Mouse (Mus musculus): Measurements from ENCODE around the gene Btbd11.

Gene Btbd11

GRCm38 (mm10) chr10:85420851-85421628, 34.4 kb downstream of the Btbd11 start:
- no peak for DNase-seq (ENCODE audit: low spot score)

GRCm38 (mm10) chr10:85421629-85422012, 35.0 kb downstream of the Btbd11 start:
- DNase-seq (ENCODE audit: low spot score): no peak

GRCm38 (mm10) chr10:85425756-85426155, 39.1 kb downstream of the Btbd11 start:
- no peak for DNase-seq (ENCODE audit: low spot score)

- DNase-seq (ENCODE audit: low spot score): no peak
These were observed 50.6 kb downstream of the Btbd11 start for GRCm38 (mm10) chr10:85437217-85437616.

DNA sequence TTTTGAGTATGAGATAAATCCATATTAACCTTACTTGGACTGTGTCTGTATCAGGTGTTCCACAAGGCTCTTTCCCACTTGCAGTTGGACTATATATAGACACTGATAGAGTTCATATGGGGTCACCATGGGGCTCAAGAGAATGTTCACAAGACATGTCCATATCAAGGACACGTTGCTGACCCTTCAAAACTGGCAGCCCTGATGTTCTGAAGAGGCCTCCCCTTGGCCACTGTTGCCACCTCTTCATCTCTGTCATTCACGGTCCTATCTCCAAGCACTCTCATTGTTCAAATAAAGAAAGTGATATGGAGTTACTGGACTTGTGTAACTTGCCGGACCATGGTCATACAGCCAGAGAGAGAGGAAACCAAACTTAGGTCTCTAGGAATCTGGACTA, 56.8 kb downstream of the Btbd11 start:
- DNase-seq (ENCODE audit: low spot score): no peak

GRCm38 (mm10) chr10:85445891-85446290, 59.3 kb downstream of the Btbd11 start:
- no peak for DNase-seq (ENCODE audit: low spot score)

DNA sequence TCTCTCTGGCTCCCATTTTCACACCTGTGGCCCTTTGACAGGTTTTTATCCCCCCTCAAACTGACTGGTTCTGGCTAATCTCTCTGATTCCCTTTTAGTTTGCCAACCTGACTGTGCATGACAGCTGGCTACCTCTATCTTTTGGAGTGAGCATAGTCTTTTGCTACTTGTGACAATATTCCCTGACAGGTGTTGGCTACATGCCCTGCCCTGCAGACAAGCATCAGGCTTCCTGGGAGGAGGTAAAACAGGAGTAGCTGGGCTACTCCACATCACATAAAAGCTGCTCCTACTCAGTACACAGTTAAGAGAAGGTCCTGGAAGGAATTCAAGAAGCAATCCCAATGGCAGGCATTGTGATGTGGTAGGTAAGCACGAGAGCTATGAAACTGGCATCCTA, 60.1 kb downstream of the Btbd11 start:
- no peak for DNase-seq (ENCODE audit: low spot score)

DNA sequence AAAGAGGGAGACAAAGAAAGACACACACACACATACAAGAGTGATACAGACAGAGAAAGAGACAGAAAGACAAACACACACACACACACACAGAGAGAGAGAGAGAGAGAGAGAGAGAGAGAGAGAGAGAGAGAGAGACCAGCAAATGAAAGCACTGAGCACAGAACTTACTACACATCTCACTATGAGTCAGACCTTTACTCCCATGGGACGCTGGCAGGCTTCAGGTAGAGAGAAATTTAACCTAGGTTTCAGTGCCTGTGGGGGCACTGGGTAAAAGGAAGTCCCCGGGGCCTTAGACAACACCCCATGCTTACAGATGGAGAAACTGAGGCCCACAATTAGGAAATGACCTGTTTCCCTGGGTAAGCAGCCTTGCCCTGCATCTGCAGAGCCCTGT, 61.3 kb downstream of the Btbd11 start:
- no peak for DNase-seq (ENCODE audit: low spot score)

GRCm38 (mm10) chr10:85451629-85452368, 65.2 kb downstream of the Btbd11 start:
- DNase-seq (ENCODE audit: low spot score): no peak

DNA sequence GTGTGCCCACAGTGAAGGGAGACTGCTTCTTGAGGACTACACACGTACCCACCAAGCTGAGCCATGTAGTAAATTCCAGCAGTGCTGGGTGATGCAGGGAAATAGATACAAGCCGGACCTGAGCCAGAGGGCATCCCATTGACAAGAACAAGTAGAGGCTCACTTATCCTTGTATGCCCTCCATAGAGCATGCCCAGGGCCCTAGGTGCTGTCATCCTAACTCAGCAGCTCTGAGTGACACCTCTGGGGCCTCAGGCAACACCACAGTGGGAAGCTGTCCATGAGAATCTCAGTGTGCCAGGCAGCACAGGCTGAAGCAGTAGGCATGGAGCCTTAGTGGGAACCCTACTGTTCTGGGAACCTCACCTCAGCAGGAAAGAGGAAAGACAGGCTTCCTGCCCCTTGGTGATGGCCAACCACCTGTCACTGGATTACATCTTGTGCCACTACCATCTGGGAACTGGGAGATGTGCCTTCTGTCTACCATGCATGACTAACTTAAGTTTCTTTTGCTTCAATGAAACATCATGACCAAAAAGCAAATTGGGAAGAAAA, 66.7 kb downstream of the Btbd11 start:
- no peak for DNase-seq (ENCODE audit: low spot score)

DNA sequence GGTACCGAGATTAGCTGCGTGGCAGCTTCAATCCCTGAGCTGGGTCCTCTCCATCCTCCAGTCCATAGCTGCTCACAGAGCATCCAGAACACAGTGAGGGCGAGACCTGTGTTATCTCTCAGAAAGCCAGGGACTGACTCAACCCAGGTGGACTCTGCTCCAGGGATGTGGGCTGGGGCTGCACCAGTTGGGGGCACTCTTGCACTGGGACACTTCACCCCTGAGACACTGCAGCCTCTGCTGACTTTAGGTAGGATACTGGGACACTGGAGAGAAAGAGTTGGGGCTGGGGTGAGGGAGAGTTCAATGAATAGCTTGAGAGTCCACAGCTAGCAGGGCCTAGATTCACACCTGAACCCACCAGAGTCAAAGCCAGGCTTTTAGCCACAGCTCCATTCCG, 69.4 kb downstream of the Btbd11 start:
- DNase-seq (ENCODE audit: low spot score): no peak

- DNase-seq (ENCODE audit: low spot score): peak; percentile 5
These were observed 72.2 kb downstream of the Btbd11 start for GRCm38 (mm10) chr10:85458744-85459344.

- no peak for DNase-seq (ENCODE audit: low spot score)
These were observed 74.1 kb downstream of the Btbd11 start for GRCm38 (mm10) chr10:85460736-85461135.

DNA sequence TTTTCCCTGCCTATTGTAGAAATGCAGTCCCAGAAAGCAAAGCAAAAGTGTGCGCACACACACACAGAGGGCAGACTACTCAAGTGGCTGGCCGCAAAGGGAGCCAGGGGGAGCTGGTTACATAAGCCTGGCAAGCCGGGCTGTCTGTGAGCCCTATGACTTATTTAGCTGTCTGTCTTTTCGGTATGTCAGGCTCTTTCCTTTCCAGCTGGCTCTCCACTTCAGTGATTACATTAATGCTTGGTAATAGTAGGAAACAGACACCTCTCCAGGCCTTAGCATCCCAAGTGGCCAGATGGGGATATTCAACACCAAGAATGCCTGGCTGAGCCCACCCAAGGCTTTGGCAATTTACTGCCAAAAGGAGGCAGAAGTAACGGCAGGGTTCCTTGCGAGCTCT, 77.5 kb downstream of the Btbd11 start:
- DNase-seq (ENCODE audit: low spot score): no peak

DNA sequence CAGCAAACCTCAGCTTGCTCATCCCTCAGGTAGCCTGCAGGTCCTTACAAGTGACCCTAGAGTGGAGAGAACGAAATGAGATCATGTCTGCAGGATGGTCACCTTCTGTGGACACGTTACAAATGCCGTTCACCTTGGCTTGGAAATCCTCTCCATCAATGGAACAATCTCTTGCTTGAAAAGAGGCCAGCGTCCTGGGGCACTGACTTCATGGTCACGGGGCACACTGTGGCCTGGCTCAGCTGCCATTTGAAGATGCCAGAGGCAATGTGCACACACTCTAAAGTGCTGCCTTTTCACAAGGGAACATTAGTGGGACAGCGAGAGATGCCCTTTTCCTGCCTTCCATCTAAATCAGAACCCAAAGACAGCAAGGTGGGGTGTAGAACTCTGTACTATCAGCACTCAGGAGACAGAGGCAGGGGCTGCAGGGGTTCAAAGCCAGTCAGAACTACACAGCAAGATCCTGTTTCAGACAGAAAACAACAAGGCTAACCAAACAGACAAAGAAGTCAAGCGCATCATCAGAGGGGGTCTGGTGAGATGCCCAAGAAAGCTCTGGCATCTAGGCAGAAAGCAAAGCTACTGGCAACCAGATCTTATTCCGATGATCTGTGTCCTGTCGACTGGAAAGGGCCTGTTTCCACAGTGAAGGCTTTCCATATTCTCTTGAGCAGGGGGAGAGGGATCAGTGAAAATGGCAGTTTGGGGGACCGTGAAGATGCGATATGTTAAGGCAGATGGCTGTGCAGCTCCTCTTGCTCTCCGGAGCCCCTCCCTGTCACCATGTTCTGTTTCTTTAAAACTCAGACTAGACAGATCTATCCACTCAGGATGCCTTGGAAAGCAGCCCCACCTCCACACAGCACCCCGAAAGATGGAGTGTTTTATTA, 79.1 kb downstream of the Btbd11 start:
- no peak for DNase-seq (ENCODE audit: low spot score)

DNA sequence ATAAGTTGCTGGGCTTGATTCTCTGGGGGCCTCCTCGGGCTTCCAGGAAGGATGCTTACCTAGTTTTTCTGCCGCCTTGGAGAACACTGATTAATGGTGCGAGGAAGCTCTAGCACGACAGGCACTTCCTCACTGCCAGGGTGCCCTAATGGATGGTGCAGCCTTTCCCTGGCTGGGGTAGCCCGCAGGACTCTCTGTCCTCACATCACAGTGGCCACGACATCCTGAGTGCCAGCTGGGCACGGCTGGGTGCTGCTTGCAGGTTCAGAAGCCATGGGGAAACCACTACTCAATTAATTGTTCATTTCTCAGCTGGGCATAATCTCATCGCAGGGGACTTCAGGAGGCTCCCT, 79.8 kb downstream of the Btbd11 start:
- no peak for DNase-seq (ENCODE audit: low spot score)

DNA sequence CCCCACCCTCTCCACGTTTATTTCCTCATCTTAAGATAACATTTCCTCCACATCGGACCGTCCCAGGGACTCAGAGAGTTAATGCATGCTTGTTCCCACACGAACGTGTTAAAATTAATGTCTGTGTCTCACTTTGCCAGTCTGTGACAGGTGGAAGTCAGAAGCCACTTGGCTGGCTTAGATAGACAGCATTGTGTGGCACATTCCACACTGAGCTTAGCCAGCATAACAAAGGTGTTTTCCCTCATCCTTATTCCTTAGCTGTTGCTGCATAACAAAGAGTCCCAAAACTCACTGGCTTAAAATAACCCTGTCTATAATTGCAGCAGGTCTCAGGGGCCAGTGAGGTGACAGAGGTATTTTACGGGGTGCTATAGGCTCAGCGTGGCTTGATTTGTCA, 80.8 kb downstream of the Btbd11 start:
- DNase-seq (ENCODE audit: low spot score): no peak

DNA sequence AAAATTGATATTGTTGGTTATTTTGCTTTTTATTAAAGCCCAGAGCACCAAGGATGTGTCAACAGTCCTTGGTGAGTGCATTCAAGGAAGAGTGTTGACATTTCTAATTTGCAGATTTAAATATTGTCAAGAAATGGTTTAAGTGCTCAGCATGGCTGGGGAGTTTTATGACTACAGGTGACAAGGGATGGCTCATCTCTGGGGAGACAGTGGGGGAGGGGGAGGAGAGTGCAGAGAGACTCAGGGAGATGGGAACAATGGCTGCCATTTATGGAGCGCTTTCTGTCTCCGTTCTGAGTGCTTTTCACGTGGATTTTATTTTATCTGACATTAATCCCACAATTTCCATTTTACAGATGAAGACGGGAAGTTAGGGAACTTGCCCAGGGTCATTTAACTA, 81.9 kb downstream of the Btbd11 start:
- DNase-seq (ENCODE audit: low spot score): no peak

DNA sequence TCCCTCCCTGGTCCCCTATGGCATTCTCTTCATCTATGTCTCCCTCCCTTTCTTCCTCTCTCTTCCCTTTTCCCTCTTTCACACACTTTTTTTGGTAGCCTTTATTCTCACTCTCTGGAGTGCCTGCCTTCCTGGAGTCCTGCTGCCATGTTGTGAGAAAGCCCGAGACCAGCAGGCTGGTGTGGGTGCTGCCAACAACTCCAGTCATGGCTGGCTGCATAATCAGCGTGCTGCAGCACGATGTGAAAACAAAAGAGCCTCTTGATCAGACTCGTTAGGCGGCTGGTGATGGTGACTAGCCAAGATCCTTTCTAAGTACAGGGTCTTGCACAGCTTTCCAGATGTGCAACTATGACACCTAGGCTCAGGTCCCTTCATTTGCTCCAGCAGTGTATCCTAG, 82.7 kb downstream of the Btbd11 start:
- DNase-seq (ENCODE audit: low spot score): no peak

DNA sequence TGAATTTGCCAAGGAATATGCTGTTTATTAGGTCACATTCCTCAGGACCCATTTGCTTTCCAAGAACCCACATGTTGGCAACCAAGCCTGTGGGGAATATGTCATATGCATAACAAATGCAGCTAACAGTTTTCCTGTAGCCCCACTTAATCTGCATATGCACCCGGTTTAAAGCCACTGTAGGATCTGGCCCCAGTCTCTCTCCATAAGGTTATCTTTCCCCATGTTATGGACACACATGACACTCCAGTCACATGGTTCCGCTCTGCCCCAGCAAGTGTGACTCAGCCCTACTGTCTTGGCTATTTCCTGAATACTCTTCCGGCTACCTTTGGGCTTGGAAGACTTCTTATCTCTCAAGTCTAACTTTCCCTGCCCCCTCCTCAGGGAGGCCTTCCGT, 86.7 kb downstream of the Btbd11 start:
- no peak for DNase-seq (ENCODE audit: low spot score)

DNA sequence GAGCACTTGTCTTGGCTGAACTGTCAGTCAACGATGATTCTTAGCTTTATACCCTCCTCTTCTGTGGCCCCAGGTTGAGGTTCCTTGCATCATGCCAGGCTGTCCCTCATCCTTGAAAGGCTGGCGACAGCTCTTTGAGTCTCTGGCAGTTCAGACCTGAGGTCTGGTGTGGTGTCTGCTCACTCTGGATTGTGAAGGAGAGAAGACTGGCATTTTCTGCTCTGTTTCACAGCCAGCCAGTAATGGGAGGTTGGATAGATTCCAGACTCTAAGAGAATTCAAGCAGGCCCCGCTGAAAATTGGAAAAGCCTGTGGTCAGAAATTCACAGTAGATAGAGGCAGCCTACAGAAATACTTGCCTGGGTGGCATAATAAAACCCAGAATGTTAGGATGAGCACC, 87.3 kb downstream of the Btbd11 start:
- DNase-seq (ENCODE audit: low spot score): no peak

Data from lung, postnatal 25 days (tissue).